ENCODE assay signal across 14 mouse cellular contexts in the genomic region with DNA sequence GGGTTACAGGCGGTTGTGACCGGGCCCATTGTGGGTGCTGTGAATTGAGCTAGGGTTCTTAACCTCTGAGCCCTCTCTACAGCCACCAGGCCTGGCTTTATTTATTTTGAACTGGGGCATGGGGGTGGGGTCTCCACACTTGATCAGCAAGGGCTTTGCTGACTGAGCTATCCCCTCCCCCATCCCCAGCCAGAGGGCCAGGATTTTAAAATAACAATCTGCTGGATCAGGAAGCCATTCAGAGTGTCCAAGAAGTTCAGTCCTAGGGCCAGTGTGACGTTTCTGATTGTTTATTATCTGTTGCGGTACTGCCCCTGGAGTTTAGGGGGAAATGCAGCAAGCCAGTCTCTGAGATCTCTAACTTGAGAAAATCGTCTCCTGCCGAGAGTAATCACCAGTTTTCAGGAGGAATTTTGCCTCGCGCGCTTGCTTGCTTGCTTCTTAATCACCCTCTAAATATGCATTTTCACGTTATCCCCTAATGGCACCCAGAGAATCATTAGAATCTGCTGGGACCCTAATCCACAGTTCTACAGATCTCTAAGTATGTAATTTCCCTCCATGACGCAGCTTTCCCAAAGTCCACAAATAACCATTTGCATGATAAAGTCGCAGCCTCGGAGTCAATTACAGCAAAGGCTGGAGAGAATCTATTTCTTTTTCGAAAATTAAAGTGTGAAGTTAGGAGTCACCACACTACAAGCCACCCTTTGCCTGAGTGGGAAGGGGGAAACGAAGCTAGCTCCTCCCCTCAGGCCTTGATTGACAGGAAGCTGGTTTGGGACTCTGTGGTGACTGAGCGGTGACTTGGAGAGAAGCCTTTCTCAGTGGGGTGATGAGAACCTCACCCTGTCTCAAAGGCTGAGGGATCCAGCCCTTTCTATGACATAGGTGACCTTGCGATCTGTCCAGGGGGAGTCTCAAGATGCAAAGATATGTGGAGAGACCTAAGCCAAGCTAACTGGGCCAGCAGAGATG.
DNase-seq lines count a peak whose midpoint lies in the region; ATAC-seq and TF ChIP-seq lines count a peak whose summit lies in the region.
"Had no signal": no experiment of that assay in that cellular context is flagged by ENCODE, and none has a peak within 500 bp of the region (broad histone marks: within the 10 kb centered on the region; RNA-seq: fewer than 3 reads in every experiment).

No protein-coding gene starts in this region.

- H3K4me3 ChIP-seq in lung, embryonic 16.5 days (ENCODE audit: low read length) = no peak overlapping the region
- H3K4me3 ChIP-seq in embryonic facial prominence, embryonic 10.5 days = no peak overlapping the region
- H3K4me3 ChIP-seq in midbrain, embryonic 14.5 days (replicated peaks; ENCODE audit: low read depth, low read length) = no peak overlapping the region
- no peak overlapping the region for H3K4me3 ChIP-seq in gastrocnemius, adult 2 months
- H3K4me3 ChIP-seq: embryonic facial prominence, embryonic 13.5 days; megakaryocyte, embryonic 14.5 days had no signal

- H3K9me3 ChIP-seq in lung, embryonic 16.5 days (ENCODE audit: control insufficient read depth, low read length) = no peaks in the 10 kb centered on the region
- no peaks in the 10 kb centered on the region for H3K9me3 ChIP-seq in embryonic facial prominence, embryonic 10.5 days
- H3K9me3 ChIP-seq in midbrain, embryonic 14.5 days (ENCODE audit: control insufficient read depth, low read length) = no peaks in the 10 kb centered on the region
- H3K9me3 ChIP-seq: embryonic facial prominence, embryonic 13.5 days had no signal

- WGBS in lung, embryonic 16.5 days = 47% methylated on average over 17 of the region's 17 CpGs
- WGBS in embryonic facial prominence, embryonic 10.5 days = 32% methylated on average over 17 of the region's 17 CpGs
- WGBS in midbrain, embryonic 14.5 days = 31% methylated on average over 17 of the region's 17 CpGs

- DNase-seq in lung, postnatal 10 days = no peak
- peak; percentile 69 for DNase-seq in brain, adult 2 months (ENCODE audit: low read depth, low spot score)
- peak; percentile 37 for DNase-seq in embryonic facial prominence, embryonic 10.5 days (ENCODE audit: low spot score)
- peak; percentile 25 for DNase-seq in midbrain, embryonic 14.5 days
- no peak for DNase-seq in heart, adult 9 months (ENCODE audit: low spot score in 2 of 2)
- DNase-seq in gastrocnemius, adult 2 months = no peak
- no peak for DNase-seq in layer of hippocampus, adult 9-11 months
- DNase-seq: cerebellum, adult 9-11 months; liver, postnatal 0 days had no signal

- H3K36me3 ChIP-seq in lung, embryonic 16.5 days (ENCODE audit: control insufficient read depth, insufficient read depth, low read length) = no peaks in the 10 kb centered on the region
- H3K36me3 ChIP-seq in embryonic facial prominence, embryonic 10.5 days (replicated peaks) = no peaks in the 10 kb centered on the region
- no peaks in the 10 kb centered on the region for H3K36me3 ChIP-seq in midbrain, embryonic 14.5 days (ENCODE audit: control insufficient read depth, insufficient read depth, low read length)
- H3K36me3 ChIP-seq: embryonic facial prominence, embryonic 13.5 days had no signal

- H3K27me3 ChIP-seq in lung, embryonic 16.5 days (ENCODE audit: control insufficient read depth, insufficient read depth, low read depth, low read length) = no peaks in the 10 kb centered on the region
- no peaks in the 10 kb centered on the region for H3K27me3 ChIP-seq in embryonic facial prominence, embryonic 10.5 days (replicated peaks; ENCODE audit: low read depth, poor library complexity, severe bottlenecking)
- no peaks in the 10 kb centered on the region for H3K27me3 ChIP-seq in midbrain, embryonic 14.5 days (ENCODE audit: control insufficient read depth, insufficient read depth, low read length)
- H3K27me3 ChIP-seq: embryonic facial prominence, embryonic 13.5 days; megakaryocyte, embryonic 14.5 days had no signal

- H3K4me1 ChIP-seq in lung, embryonic 16.5 days (replicated peaks; ENCODE audit: control insufficient read depth, insufficient read depth, low read length) = no peaks in the 10 kb centered on the region; the same call in 1 of the 2 replicates
- H3K4me1 ChIP-seq in embryonic facial prominence, embryonic 10.5 days = peaks cover 18% of the 10 kb centered on the region
- 0 out of 2 replicates have a peak, but pooled peaks cover 2% of the 10 kb centered on the region for H3K4me1 ChIP-seq in midbrain, embryonic 14.5 days (ENCODE audit: control insufficient read depth, insufficient read depth, low read length)
- H3K4me1 ChIP-seq: megakaryocyte, embryonic 14.5 days had no signal

- H3K4me2 ChIP-seq in lung, embryonic 16.5 days (ENCODE audit: low read depth, low read length) = no peak overlapping the region
- no peak overlapping the region for H3K4me2 ChIP-seq in midbrain, embryonic 14.5 days (ENCODE audit: low read length)
- H3K4me2 ChIP-seq: embryonic facial prominence, embryonic 13.5 days had no signal

- intact Hi-C loops in gastrocnemius, adult 2 months (cut with DNase I) = no loop called here

- ATAC-seq in lung, embryonic 16.5 days (ENCODE audit: low read depth) = peak; percentile 13; the same call in 1 of the 2 replicates
- no peak for ATAC-seq in midbrain, embryonic 14.5 days (ENCODE audit: low FRiP score, low TSS enrichment)
- ATAC-seq: intestine, postnatal 0 days; liver, postnatal 0 days had no signal

- H3K27ac ChIP-seq in lung, embryonic 16.5 days (ENCODE audit: low read length) = no peak overlapping the region
- H3K27ac ChIP-seq in embryonic facial prominence, embryonic 10.5 days (replicated peaks) = no peak overlapping the region; the same call in 1 of the 2 replicates
- H3K27ac ChIP-seq in midbrain, embryonic 14.5 days (replicated peaks; ENCODE audit: low read depth, low read length) = no peak overlapping the region
- H3K27ac ChIP-seq in gastrocnemius, adult 2 months = no peak overlapping the region
- H3K27ac ChIP-seq: stomach, postnatal 0 days had no signal

- H3K9ac ChIP-seq in lung, embryonic 16.5 days (ENCODE audit: low read length) = no peak overlapping the region
- H3K9ac ChIP-seq in midbrain, embryonic 14.5 days (replicated peaks; ENCODE audit: low read length) = no peak overlapping the region
- H3K9ac ChIP-seq: embryonic facial prominence, embryonic 13.5 days; liver, postnatal 0 days had no signal

- no peak for TF ChIP-seq CTCF in gastrocnemius, adult 2 months (IDR thresholded peaks at IDR 0.05)

Comparison
In these comparisons a context has a peak if more than half of its experiments do, and no peak if none do; other contexts are left out.
1. DNase-seq: peak in brain, adult 2 months (single experiment), embryonic facial prominence, embryonic 10.5 days (single experiment) and midbrain, embryonic 14.5 days (single experiment); none in lung, postnatal 10 days (single experiment), heart, adult 9 months (0 of 2), gastrocnemius, adult 2 months (single experiment) and layer of hippocampus, adult 9-11 months (single experiment).